Mouse (Mus musculus): Measurements from ENCODE around the gene Edn1. TPM values are rescaled to one million over a fixed set of nuclear protein-coding genes. Genes with fewer than 3 reads are reported as not detected.

Gene Edn1
- polyA plus RNA-seq (2012; rRNA removed), result 0.72 and 0.94 TPM in 2 replicates

DNA sequence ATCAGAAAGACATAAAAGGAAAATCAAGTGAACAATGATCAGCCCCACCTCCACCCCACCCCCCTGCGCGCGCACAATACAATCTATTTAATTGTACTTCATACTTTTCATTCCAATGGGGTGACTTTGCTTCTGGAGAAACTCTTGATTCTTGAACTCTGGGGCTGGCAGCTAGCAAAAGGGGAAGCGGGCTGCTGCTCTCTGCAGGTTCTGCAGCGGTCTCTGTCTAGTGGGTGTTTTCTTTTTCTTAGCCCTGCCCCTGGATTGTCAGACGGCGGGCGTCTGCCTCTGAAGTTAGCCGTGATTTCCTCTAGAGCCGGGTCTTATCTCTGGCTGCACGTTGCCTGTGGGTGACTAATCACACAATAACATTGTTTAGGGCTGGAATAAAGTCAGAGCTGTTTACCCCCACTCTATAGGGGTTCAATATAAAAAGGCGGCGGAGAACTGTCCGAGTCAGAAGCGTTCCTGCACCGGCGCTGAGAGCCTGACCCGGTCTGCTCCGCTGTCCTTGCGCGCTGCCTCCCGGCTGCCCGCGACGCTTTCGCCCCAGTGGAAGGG lies at the start of gene Edn1:
Edn1 (plus strand) TSS at position 316 of the 561 bp plus-strand sequence.

Other genes with a start within 250 kb of the Edn1 start
- 7.6 and 10.2 TPM in 2 replicates for gene Hivep1, start 249.5 kb upstream of the Edn1 start, polyA plus RNA-seq (2012; rRNA removed)